Mouse (Mus musculus) left cerebral cortex, postnatal 25 days (tissue): ENCODE data around the gene Ablim1. TPM values are rescaled to one million over a fixed set of nuclear protein-coding genes. Genes with fewer than 3 reads are reported as not detected.

Experiments
- DNase-seq, 2 experiments: peaks; one replicate each; pipeline ENCODE4 v3.0.0; 2022; ENCODE audit warnings: low spot score in 2 of 2, mixed read lengths in 1 of 2
- intact Hi-C: fragments of 180-260 bp; cut with DNase I; formaldehyde crosslinking; loops from one replicate; pipeline ENCODE4 v1.15.1; 2025
- total RNA-seq, 2 experiments: library from RNA; stranded (reverse); gene quantifications; 2 replicates each; pipeline ENCODE4 v1.2.3; 2021

Gene Ablim1
- total RNA-seq, 2 experiments from 2014 or later: 106 to 113 TPM

DNA sequence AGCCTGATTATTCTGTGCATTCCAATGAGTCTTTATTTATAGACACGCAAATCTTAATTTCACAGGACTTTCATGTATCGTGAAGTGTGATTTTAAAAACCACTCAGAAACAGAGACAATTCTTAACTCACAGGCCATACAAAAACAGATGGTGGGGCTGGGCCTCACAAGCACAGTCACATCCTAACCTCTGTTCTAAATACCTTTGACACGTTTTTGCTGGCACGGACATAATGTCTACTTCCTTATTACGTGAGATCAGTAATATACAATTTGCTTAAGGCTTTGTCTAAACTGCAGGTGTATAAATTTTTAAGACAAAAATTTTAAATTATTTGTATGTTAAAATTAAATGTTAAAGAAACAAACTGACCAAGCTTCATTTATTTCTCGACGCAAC, 212.7 kb downstream of the Ablim1 start:
- DNase-seq: no peak
- intact Hi-C loops: no loop called here

DNA sequence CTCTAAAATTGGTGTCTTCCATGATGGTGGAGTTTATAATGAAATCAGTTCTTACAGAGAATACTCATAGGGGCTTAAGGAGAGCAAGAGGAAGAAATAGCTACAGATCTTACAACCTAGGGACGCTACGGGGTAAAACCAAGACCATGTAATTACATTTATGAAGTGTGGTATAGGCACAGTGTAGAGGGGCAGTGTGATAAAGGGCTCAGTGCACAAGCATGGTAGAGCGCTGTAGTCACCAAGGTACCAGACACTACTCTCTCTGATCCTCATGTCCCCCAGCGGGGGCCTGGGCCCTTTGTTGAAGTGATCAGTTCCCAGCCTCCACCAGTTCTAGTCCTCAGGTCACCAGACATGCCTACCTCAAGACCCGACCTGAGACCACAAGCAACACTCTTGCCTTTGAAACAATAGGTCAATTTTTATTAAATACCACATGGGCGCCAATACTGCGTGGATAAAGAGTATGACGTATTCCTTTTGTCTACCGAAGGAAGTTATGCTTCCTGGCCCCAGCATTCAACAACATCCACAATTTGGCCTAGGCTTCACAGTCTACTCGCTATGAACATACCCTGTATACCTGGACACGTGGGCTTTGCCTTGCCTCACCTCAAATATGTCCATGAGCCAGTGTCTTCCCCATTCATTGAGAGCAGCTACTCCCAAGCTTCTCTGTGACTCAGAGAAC, 213.8 kb downstream of the Ablim1 start:
- intact Hi-C loops: no loop called here
- DNase-seq: no peak

DNA sequence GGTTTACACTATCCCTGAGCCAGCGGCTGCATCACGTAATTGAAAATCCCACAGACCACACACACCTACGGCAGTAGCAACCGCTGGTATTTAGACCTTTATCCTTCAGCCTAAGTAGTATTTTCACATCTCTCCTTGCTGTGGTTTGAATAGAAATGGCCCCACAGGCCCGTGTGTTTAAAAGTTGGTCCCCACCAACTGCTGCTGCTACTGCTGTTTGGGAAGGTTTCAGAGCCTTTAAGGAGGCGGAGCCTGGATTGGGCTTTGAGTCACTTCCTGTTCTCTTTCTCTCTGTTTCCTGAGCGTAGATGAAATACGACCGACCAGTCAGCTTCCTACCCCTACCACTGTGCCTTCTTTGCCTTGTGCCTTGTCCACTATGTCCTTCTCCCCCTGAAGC, 214.7 kb downstream of the Ablim1 start:
- DNase-seq: no peak
- intact Hi-C loops: loop anchor here (2.0 kb wide), 1 partner anchor 19 kb away; no protein-coding TSS in a partner anchor

DNA sequence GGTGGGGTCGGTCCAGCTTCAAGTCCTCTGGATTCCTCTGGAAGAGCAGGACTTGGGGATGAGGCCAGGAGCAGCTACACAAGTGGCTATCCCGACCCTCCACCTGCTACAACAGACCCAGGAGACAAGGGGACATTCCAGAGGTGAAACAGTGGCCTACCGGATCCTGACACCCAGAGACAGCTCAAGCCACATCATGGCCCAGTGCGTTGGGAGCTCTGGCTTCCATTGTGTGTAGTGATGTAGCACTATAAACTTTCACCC, 215.7 kb downstream of the Ablim1 start:
- no peak for DNase-seq
- intact Hi-C loops: loop anchor here (2.0 kb wide), 1 partner anchor 20 kb away; no protein-coding TSS in a partner anchor

DNA sequence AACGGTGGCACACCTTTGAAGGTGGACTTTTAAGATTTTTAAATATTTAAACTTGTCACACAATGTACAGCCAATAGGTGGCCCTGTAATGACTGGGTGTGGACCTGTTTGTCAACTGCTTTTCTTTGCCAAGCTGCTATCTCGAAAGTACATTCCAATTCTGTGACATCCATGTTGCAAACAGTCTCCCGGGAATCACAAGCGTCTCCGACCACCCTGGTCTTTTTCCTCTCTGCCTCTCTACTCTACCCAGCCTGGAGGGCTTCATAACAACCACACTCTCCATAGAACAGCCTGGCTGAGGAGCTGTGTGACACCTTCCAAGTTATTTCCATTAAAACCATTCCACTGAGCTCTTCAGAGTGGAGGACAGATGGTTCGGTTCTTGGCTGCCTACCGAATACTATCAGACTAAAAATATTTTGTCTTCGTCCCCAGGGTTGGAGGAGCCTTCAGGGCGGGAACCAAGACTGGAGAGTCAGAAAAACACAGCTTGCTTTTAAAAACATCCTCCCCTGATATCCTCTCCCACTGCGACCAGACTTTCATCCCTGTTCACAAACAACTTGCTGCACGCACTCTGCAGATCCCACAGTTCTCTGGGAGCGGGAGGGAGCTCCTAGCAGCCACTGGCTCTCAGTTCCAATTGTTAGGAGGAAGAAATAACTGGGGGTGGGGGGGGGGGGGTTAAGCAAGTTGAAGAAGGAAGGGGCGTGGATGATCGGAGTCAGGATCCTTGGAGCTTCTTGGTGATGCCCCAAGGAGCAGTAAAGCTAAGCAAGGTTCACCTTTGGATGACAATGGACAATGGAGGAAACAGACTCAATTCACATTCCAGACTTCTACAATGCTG, 216.3 kb downstream of the Ablim1 start:
- DNase-seq: peak; percentile 67 to 94
- intact Hi-C loops: loop anchor here (2.0 kb wide), 1 partner anchor 20 kb away; no protein-coding TSS in a partner anchor

DNA sequence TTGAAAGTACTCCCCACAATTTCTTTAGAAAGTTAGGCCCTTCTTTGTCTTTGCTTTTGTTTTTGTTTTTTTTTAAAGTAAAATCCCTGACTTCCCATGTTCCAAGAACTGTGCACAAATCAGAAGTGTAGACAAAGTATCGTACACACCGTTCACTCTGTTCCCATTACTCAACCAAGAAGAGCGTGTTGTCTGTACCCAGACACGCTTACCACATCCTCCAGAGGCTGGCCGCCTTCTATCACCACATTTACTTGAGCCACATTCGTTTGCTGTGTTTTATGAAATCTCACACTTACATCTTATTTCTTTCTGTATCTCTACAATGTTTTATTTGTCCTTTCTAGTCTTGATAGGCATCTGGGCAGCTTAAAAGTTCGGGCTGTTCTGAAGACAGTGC, 219.4 kb downstream of the Ablim1 start:
- intact Hi-C loops: no loop called here

DNA sequence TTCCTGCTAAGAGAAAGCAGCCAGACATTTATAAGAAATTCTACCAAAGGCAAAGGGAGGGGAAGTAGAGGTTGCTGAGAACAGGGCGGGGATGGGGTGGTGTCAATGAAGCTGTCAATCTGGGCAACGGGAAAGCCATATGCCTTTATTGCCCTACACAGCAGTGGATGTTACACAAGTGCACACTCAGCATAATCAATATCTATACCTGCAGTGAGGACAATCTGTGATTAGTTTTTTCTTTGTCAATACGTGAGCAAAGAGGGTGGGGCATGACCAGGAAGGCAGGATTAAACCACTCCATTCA, 221.1 kb downstream of the Ablim1 start:
- intact Hi-C loops: no loop called here

More for the DNA sequence above, 219.4 kb downstream of the Ablim1 start:
- no peak for DNase-seq

DNA sequence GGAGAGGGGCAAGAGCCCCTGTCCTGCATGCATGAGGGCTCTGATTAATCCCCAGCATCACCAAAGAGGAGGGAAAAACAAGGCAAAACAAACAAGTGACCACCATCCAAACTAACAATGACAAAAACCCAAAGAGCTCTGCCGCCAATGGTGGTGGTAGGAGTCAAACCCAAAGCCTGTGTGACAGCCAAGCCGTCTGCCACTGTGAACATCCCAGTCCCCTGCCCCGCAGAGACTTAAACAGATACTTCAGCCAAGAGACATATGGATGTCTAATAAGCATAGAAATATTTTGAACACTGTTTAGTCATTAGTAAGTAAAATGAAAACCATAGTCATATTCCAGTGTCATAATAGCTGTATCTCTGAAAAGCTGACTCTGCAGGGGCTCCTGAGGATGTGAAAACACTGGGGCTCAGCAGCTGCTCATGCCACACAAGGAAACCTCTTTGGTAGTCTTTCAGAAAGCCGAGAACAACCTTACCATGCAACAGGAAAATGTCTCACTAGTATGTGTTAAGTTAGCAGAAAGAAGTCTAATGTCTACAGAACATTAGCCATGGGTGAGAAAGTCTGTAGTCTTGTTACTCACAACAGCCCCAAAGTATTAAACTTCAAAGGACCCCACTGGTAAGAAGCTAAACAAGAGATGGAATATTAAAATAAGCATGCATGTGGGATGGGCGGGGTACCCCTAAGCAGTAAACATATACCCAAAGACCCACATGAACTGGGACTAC, 221.6 kb downstream of the Ablim1 start:
- DNase-seq: no peak
- intact Hi-C loops: no loop called here

More for the DNA sequence above, 221.1 kb downstream of the Ablim1 start:
- no peak for DNase-seq

DNA sequence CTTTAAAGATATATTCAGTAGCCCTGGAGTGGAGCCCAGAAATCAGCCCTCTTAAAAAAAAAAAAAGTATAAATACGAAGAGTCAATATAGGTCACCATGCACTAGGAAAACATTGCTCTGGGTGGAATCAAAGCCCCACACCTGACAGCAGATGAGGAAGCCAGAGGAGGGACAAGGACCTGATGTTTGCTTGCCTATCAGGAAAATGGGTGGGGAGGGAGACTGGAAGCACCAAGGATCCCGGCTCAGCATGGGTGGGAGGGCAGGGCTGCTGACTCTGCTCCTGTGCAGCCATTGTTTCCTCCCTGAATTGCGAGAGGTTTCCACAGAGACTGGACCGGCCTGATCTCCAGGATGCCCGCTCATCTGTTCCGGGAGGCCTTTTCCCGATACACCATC, 223.4 kb downstream of the Ablim1 start:
- intact Hi-C loops: no loop called here
- no peak for DNase-seq

DNA sequence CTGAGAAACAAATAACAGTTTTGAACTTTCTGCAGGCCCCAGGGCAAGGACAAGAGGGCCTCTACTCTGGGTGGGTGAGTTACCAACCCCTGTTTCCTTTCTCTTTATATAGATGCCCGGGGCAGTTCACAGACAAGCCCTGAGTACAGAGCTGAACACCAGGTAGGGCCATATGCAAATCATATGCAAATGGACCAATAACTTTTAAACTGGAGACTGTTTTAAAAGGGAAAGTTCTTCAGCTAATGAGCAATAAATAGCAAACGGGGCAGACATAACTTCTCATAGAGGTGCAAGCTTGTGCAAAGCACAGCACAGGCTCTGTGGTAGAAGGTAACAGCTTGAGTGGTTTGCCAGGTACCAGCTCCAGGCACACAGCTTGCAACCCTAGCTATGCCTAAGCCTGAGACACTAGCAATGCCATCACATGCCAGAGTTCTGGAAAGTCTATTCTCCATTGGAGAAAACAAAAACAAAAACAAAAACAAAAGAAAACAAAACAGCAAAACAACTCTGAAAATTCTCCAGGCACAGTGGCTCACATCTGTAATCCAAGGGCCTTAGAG, 225.8 kb downstream of the Ablim1 start:
- intact Hi-C loops: no loop called here
- no peak for DNase-seq

DNA sequence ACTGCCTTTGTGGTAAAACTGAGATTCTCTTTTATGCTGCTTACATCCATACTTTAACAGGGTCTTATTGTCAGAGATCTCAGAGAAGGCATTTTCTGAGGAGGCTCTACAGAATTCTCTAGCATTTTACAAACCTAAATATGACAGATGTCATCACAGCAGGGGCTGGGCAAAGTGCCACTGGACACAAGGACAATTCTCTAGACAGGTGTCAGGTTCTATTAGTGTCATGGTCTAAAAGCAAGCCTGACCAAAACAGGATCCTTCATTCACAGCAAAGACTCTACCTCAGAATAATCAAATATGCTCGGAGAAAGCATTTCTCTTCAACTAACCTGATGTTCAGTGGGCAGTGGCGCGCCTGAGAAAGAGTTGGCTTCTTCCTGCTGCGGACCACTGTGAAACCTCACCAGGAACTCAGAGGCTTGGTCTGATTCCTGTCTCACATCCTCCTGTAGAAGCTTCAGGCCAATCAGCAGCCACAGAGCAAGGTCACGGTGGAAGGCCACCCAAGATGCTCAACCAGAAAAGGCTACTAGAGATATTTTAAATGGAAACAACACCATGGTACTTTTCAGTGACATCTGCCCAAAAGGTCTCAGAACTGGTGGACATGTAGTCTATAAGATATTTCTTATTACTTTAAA, 230.1 kb downstream of the Ablim1 start:
- no peak for DNase-seq
- intact Hi-C loops: no loop called here

DNA sequence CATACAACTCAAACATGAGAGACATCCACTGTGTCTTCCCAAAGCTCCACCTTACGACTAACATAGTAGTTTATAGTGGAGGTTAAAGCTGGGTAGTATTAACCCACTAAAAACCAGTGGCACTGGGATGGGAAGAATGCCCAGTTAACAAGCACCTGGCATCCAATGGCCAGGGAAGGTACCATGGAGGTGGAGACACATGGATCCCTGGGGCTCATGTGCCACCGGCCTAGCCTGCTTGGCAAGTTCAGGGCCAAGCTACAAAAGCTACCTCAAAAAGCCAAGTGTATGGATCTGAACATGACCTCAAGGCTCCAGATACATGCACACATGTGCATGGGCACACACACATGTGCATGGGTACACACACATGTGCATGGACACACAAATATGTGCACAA, 230.8 kb downstream of the Ablim1 start:
- intact Hi-C loops: no loop called here

DNA sequence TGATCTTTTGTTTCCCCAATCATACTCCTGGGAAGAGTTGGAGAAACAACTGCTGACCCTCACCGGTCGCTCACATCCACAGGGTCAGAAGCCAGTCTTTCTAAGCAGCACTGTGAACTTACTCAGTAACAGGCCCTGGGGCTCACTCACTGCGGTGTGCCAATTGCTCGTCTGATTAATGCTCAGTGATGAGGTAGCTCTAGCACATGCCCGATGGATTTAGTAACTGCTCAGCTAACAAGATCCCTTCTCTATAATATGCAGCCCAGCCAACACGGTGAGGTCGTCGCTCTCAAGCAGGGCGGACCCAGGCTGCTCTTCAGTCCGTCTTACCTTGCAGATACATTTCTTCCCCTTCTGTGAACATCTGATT, 231.6 kb downstream of the Ablim1 start:
- DNase-seq: no peak
- intact Hi-C loops: no loop called here

More for the DNA sequence above, 230.8 kb downstream of the Ablim1 start:
- no peak for DNase-seq

DNA sequence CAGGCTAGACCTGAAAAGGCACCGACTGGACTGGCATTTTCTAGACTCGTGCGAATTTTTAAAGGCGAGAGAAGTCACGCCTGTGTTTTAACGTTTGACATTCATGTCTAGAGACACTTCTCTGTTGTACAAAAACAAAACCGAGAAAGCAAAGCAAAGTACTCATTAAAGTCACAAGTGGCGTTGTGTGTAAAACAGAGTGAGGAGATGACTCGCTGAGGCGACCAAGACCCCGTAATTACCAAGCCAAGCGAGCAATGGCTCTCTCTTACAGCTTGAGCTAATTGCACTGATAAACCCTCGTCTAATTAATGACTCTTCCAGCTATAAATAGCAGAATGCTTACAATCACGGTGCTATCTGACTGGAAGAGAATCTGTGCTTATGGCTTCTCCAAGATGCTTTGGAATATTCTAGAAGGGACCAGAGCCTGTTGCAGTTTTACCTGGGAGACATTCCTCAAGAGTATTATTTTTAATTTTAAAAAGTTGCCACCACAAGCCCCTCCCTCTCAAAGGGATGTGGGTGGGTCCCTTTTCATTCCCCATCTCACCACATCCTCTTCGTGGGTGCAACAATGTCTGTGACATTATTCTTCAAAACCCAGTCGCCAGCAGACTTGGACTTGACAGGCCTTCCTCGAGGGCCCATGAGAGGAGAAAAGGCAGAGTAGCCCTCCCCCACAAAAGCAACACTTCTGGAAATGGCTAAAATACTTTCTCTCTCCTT, 232.1 kb downstream of the Ablim1 start:
- no peak for DNase-seq
- intact Hi-C loops: no loop called here

DNA sequence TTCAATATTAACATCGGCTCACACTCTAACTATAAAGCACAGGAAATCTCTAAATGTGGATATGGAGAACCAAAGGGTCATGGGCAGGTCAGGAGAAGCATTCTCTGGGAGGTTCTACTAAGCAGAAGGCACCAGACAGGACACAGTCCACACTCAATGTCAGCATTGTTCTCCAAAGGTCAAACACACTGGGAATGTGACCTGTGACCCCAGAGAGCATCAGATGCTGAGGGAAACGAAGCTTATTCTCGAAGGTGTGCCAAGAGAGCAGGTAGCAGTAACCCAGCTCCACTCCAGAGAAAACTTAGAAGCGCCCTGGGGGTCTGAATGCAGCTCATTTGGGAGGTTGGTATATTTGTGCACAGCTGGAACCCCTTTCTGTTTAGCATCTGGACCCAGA, 233.2 kb downstream of the Ablim1 start:
- intact Hi-C loops: no loop called here
- no peak for DNase-seq

DNA sequence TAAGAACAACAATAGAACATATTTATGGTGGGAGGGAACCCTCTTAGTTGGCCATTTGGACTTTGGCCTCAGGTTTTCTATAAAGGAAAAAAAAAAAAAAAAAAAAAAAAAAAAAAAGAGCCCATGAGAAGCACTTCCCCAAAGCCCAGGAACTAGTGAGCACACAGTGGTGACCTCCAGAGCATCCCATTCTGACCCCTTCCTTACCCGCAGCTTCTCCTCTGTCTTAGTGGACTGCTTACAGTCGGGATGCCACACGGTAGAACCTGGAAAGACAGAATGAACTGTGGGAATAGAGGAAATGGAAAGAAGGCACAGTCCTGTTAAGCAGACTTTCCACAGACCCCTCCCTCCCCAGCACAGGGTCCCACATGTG, 235.1 kb downstream of the Ablim1 start:
- intact Hi-C loops: no loop called here

DNA sequence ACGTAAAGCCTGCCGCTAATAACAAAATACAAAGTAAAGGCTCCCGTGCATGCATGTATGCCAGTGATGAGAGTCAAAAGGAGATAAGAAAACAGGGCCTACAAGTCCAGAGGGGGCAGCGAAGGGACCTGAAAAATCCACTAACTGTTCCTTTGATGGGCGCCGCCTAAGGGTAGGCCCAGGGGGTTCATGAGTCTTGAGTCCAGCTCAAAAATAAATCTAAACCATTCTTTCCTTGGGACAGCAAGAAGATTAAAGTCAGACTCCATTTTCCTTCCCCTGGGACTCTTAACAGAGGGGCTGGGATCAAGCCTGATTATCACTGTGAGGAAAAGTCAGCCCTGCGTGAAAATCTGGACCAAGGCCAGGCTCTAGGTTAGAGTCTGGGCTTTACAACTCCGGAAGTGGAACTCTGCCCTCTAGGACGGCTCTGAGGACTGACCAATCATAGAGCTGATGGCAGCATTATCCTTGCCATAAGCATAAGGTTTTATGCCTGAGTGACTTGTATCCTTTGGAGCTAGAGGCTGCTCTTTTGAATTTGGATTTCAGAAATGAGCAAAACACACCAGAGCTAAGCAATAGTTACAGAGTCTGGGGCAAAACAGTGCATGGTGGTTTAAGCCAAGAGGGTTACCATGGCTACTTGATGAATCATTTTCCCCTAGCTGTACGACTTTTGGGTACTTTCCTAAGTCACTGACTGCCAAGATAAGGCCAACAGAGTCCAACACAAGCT, 235.7 kb downstream of the Ablim1 start:
- DNase-seq: peak in 1 of 2 experiments; percentile 37
- intact Hi-C loops: no loop called here

More for the DNA sequence above, 235.1 kb downstream of the Ablim1 start:
- DNase-seq: no peak

DNA sequence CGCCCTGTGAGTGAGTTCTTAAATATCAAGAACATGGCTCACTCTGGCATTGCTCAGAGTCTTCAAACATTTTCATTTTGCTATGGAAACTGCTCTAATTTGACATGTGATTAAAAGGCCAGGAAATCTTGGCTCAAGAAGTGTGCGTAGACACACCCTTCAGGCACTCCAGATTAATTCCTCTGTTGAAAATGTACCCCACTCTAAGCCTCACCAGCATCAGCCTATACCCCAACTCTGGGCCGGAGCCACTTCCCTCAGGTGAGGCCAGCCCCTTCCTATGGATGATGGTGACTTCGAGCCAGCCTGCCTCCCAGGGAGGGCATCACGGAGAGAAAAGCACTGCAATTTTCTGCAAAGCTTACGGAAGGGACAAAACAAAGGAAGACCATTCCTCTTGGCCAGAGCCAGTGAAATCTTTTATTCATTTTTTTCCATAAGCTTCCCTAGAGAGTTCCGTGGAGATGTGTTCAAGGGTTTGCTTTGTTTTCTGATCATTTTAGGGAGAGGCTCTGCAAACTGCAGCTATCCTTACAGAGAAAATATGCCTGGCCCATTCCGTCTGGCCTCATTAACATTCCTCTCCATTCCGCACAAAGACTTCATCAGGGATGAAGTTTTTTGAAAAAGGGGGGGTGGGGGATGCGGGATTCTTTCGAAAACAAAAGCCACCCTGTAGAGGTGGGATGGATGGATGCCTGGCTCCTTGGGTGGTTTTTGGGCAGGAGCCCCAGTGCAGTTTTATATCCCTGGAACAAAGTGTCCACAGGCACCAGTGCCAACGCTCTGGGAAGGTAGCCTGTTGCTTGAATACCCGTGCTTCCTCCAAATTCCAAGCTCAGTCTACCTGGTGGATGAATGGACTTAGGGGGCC, 236.7 kb downstream of the Ablim1 start:
- no peak for DNase-seq
- intact Hi-C loops: no loop called here
